Comparison of ENCODE assay signal across 8 mouse cellular contexts in the genomic region with DNA sequence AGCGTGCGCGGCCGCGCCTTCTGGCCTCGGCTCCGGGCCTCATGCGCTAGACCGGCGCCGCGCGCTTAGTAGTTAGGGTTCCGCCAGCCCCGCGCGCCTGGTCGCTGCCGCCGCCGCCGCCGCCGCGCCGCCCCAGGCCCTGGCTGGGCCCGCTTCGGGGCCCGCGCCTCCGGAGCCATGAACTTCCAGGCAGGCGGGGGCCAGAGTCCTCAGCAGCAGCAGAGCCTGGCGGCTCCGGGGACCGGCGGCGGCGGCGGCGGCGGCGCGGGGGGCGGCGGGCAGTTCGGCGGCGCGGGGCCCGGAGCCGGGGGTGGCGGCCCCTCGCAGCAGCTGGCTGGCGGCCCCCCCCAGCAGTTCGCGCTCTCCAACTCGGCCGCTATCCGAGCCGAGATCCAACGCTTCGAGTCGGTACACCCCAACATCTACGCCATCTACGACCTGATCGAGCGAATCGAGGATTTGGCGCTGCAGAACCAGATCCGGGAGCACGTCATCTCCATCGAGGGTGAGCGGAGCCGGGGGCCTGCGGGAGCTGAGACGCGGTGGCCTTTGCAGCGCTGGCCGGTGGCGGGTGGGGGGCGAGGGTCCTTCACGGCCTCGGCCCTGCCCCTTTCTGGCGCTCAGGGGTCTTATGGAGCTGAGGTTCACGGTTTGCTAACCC. TPM values are rescaled to one million over a fixed set of nuclear protein-coding genes. Genes with fewer than 3 reads are reported as not detected.
DNase-seq lines count a peak whose midpoint lies in the region; ATAC-seq and TF ChIP-seq lines count a peak whose summit lies in the region.

Gene Agap3, plus strand, starts transcription at position 148 of the 661 bp plus-strand sequence.

- peaks cover 4% of the 10 kb centered on the region; the same call in 1 of the 2 replicates for H3K36me3 ChIP-seq in forebrain, embryonic 14.5 days (ENCODE audit: control insufficient read depth, insufficient read depth, low read length)
- H3K36me3 ChIP-seq in stomach, embryonic 16.5 days (ENCODE audit: control insufficient read depth, insufficient read depth, low read length), result no peaks in the 10 kb centered on the region

- no peaks in the 10 kb centered on the region for H3K27me3 ChIP-seq in forebrain, embryonic 14.5 days (replicated peaks; ENCODE audit: control insufficient read depth, insufficient read depth, low read length)
- no peaks in the 10 kb centered on the region for H3K27me3 ChIP-seq in stomach, embryonic 16.5 days (ENCODE audit: control insufficient read depth, insufficient read depth, low read length)

- ATAC-seq in forebrain, embryonic 14.5 days, result peak; percentile 3
- ATAC-seq in stomach, embryonic 16.5 days (ENCODE audit: insufficient read depth, low FRiP score), result peak; percentile 1; the same call in 1 of the 2 replicates

- intact Hi-C loops in heart, postnatal 36 days (cut with DNase I), result loop anchor here (2.0 to 5.0 kb wide), 2 partner anchors 27 to 150 kb away; no protein-coding TSS in a partner anchor
- intact Hi-C loops in left cerebral cortex, postnatal 25 days (cut with DNase I), result no loop called here

- no peak for DNase-seq in layer of hippocampus, adult 18-20 months (ENCODE audit: low spot score in 2 of 2)
- DNase-seq in layer of hippocampus, adult 9-10 months (ENCODE audit: low spot score), result no peak
- peak; percentile 59 for DNase-seq in brain, embryonic 14.5 days (ENCODE audit: low read depth)
- DNase-seq in forebrain, embryonic 14.5 days (ENCODE audit: low spot score), result peak; percentile 56
- DNase-seq in heart, postnatal 36 days, result peak; percentile 41 to 53
- DNase-seq in left cerebral cortex, postnatal 25 days (ENCODE audit: low spot score in 2 of 2), result peak in 1 of 2 experiments; percentile 35
- peak; percentile 42 for DNase-seq in mesoderm, embryonic 11.5 days (ENCODE audit: low read depth, low spot score)

- H3K4me3 ChIP-seq in forebrain, embryonic 14.5 days (ENCODE audit: low read depth, low read length), result peak within 1 kb of the TSS; percentile 88
- H3K4me3 ChIP-seq in stomach, embryonic 16.5 days (replicated peaks; ENCODE audit: low read length), result peak within 1 kb of the TSS; percentile 92

- no peak for TF ChIP-seq POLR2A in brain, embryonic 14.5 days (IDR thresholded peaks at IDR 0.05; ENCODE audit: borderline replicate concordance, extremely low read depth, insufficient read depth, insufficient read length, poor library complexity, severe bottlenecking)

- H3K9me3 ChIP-seq in forebrain, embryonic 14.5 days (replicated peaks; ENCODE audit: control insufficient read depth, low read length), result no peaks in the 10 kb centered on the region
- H3K9me3 ChIP-seq in stomach, embryonic 16.5 days (replicated peaks; ENCODE audit: control insufficient read depth, low read length), result no peaks in the 10 kb centered on the region

- H3K4me2 ChIP-seq in forebrain, embryonic 14.5 days (ENCODE audit: low read length), result peak within 1 kb of the TSS; percentile 99
- H3K4me2 ChIP-seq in stomach, embryonic 16.5 days (ENCODE audit: low read depth, low read length), result peak within 1 kb of the TSS; percentile 85

- peak within 1 kb of the TSS; percentile 94 for H3K9ac ChIP-seq in forebrain, embryonic 14.5 days (ENCODE audit: low read length)
- H3K9ac ChIP-seq in stomach, embryonic 16.5 days (ENCODE audit: low read length), result peak within 1 kb of the TSS; percentile 97

- H3K27ac ChIP-seq in forebrain, embryonic 14.5 days (ENCODE audit: low read depth, low read length), result peak within 1 kb of the TSS; percentile 95
- peak within 1 kb of the TSS; percentile 95 for H3K27ac ChIP-seq in stomach, embryonic 16.5 days (ENCODE audit: low read length)

- no peak for TF ChIP-seq CTCF in brain, embryonic 14.5 days (IDR thresholded peaks at IDR 0.05; ENCODE audit: borderline replicate concordance, extremely low read depth, insufficient read depth, insufficient read length)

- under 1% methylated on average over 57 of the region's 85 CpGs for WGBS in forebrain, embryonic 14.5 days
- WGBS in stomach, embryonic 16.5 days, result under 1% methylated on average over 81 of the region's 85 CpGs

- peaks cover 45% of the 10 kb centered on the region for H3K4me1 ChIP-seq in forebrain, embryonic 14.5 days (ENCODE audit: control insufficient read depth, insufficient read depth, low read length)
- H3K4me1 ChIP-seq in stomach, embryonic 16.5 days (ENCODE audit: control insufficient read depth, insufficient read depth, low read length), result peaks cover 50% of the 10 kb centered on the region

RNA-seq across cellular contexts. Expression of gene Agap3, which starts in this region (rescaled TPM):
- 100 to 1,000 TPM; 673 to 687 TPM for total RNA-seq in layer of hippocampus, adult 18-20 months (2021)
- polyA plus RNA-seq in brain, embryonic 14.5 days (2012; rRNA removed), result 176 and 244 TPM in 2 replicates
- polyA plus RNA-seq in forebrain, embryonic 14.5 days (2014; fragmentation: Nextera tagmentation; extraction: Ambion mirVana), result 47.5 and 49.5 TPM in 2 replicates
- 10 to 100 TPM; 83.6 to 91.1 TPM for total RNA-seq in heart, postnatal 36 days (2021)
- total RNA-seq in left cerebral cortex, postnatal 25 days (2021), result 100 to 1,000 TPM; 505 to 511 TPM
- 13.0 and 14.7 TPM in 2 replicates for polyA plus RNA-seq in stomach, embryonic 16.5 days (2015; fragmentation: Nextera tagmentation; extraction: Ambion mirVana)

Comparison
In these comparisons a context has a peak if more than half of its experiments do, and no peak if none do; other contexts are left out.
1. RNA of gene Agap3 (total RNA-seq): 673 to 687 TPM in layer of hippocampus, adult 18-20 months and 505 to 511 TPM in left cerebral cortex, postnatal 25 days; 83.6 to 91.1 TPM in heart, postnatal 36 days; every median in the first group is over 4 times any median in the second.
2. DNase-seq: peak in brain, embryonic 14.5 days (single experiment), forebrain, embryonic 14.5 days (single experiment), heart, postnatal 36 days (2 of 2) and mesoderm, embryonic 11.5 days (single experiment); none in layer of hippocampus, adult 18-20 months (0 of 2) and layer of hippocampus, adult 9-10 months (single experiment).